Mouse (Mus musculus) limb, embryonic 12.5 days (tissue): Measurements from ENCODE around the gene Neurog1. TPM values are rescaled to one million over a fixed set of nuclear protein-coding genes. Genes with fewer than 3 reads are reported as not detected.
A peak's percentile ranks its signal among the peaks of the same experiment; 100 is the strongest.

Experiments
- ATAC-seq: fragments of 200-750 bp; cut with Nextera tagmentation; 2 replicates; pipeline ENCODE4 v1.8.0; 2017; ENCODE audit warnings: low read depth, moderate TSS enrichment; ENCODE audit not compliant: insufficient number of reproducible peaks, insufficient read depth, low FRiP score, low TSS enrichment
- H3K27ac ChIP-seq: fragments of 300-500 bp; sonication (generic); 2 replicates; pipeline ENCODE4 v1.5.1; 2016; ENCODE audit warnings: mild to moderate bottlenecking, moderate library complexity
- H3K27me3 ChIP-seq: fragments of 300-500 bp; sonication (generic); 2 replicates; pipeline ENCODE4 v1.6.1; 2016; ENCODE audit warnings: mild to moderate bottlenecking, moderate library complexity
- H3K36me3 ChIP-seq: fragments of 300-500 bp; sonication (generic); 2 replicates; pipeline ENCODE4 v1.6.1; 2016; ENCODE audit warnings: mild to moderate bottlenecking, moderate library complexity
- H3K4me1 ChIP-seq: fragments of 300-500 bp; sonication (generic); replicated peaks from 2 replicates; pipeline ENCODE4 v1.6.1; 2016
- H3K4me2 ChIP-seq: fragments of 300-500 bp; sonication (generic); 2 replicates; pipeline ENCODE4 v1.6.1; 2016; ENCODE audit warnings: mild to moderate bottlenecking, moderate library complexity
- H3K4me3 ChIP-seq: fragments of 300-500 bp; sonication (generic); replicated peaks from 2 replicates; pipeline ENCODE4 v1.5.1; 2016; ENCODE audit warnings: mild to moderate bottlenecking
- H3K9ac ChIP-seq: fragments of 300-500 bp; sonication (generic); replicated peaks from 2 replicates; pipeline ENCODE4 v1.6.1; 2016; ENCODE audit warnings: mild to moderate bottlenecking, moderate library complexity
- H3K9me3 ChIP-seq: fragments of 300-500 bp; sonication (generic); 2 replicates; pipeline ENCODE4 v1.6.1; 2016; ENCODE audit warnings: mild to moderate bottlenecking, moderate library complexity
- WGBS: fragments of 180-500 bp; shearing (Covaris S2); methylation state at CpG from one replicate; pipeline ENCODE4 v1.1.7; 2016; 5-methylcytosine and 5-hydroxymethylcytosine counted together
- polyA plus RNA-seq: library from polyadenylated mRNA; unstranded; fragments of >200 nt; fragmentation: Nextera tagmentation; extraction: Ambion mirVana; gene quantifications from 2 replicates; pipeline ENCODE4 v1.2.1, GENCODE M21; 2016

Neurog1 gene
- polyA plus RNA-seq = not detected in 2 replicates

DNA sequence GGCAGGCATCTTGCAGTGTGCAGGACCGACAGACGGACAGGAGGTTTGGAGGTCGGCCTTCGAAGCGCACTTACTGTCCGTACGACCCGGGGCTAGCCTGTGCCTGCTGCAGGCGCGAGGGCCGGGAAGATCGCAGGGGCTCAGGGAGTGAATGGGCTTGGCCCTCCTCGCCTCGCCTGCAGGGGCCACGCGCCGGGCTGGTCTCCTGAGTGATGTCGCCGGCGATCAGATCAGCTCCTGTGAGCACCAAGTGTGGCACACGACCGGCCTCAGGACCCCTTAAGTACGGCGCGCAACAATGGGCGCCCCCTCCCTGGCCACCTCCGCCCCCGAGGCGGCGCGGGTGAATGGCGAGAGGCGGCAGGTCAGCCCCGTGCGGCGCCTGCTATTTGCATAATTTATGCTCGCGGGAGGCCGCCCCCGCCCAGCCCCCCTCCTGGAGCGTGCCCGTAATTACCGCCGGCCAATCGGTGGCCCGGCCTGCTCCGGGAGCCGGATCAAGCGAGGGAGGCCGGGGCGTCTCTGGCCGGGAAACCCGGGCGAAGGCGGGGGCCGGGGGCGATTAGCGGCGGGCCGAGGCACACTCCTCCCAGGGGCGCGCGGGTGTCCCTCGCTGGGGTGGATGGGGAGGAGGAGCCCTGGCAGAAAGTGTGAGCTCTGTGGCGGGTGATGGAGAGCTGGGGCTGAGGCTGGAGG, at the start of gene Neurog1:
Gene Neurog1 (minus strand): TSS at position 240 of the 696 bp plus-strand sequence.
- H3K4me2 ChIP-seq = peak within 1 kb of the TSS; percentile 72
- H3K4me3 ChIP-seq = peak within 1 kb of the TSS; percentile 44
- H3K36me3 ChIP-seq = no peaks in the 10 kb centered on the region
- no peak; the same call in 1 of the 2 replicates for ATAC-seq
- no peaks in the 10 kb centered on the region for H3K9me3 ChIP-seq
- 1% methylated on average over 65 of the region's 65 CpGs for WGBS
- no peak within 1 kb of the TSS for H3K27ac ChIP-seq
- H3K4me1 ChIP-seq = peaks cover 24% of the 10 kb centered on the region
- H3K27me3 ChIP-seq = peaks cover 100% of the 10 kb centered on the region
- H3K9ac ChIP-seq = peak within 1 kb of the TSS; percentile 44; the same call in 1 of the 2 replicates

- Histone ChIP-seq H3K4me1 (peaks cover 35% of the 10 kb centered on the region), H3K9me3 (no peaks in the 10 kb centered on the region), H3K4me3 (no peak overlapping the region), H3K9ac (no peak overlapping the region), H3K27me3 (peaks cover 37% of the 10 kb centered on the region), H3K27ac (no peak overlapping the region), H3K36me3 (no peaks in the 10 kb centered on the region), H3K4me2 (no peak overlapping the region)
- ATAC-seq = no peak
- WGBS = 90% methylated on average over 11 of the region's 11 CpGs
Measured at GRCm38 (mm10) chr13:56299336-56299735, 47.4 kb upstream of the Neurog1 start.

DNA sequence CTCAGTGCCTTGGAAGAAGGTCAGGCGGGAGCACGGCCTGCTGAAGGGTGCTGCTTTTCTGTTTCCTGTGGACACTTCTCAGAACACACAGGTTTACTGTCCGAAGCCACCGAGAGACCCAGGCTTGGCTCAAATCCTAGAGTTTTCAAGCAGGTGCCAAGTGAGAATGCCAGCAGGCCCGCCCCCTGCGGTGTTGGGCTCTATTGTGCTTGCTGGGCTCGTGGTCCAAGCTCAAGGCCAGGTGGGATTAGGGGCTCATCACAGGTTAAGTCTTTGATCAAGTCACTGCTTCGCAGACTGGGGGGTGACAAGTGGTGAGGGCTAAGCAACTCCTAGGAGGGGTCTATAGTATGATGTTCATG, 44.7 kb upstream of the Neurog1 start:
- 7% methylated on average over 8 of the region's 8 CpGs for WGBS
- H3K4me3 ChIP-seq = peak overlapping the region; percentile 73
- peak overlapping the region; percentile 94 for H3K4me2 ChIP-seq
- H3K36me3 ChIP-seq = peaks cover 22% of the 10 kb centered on the region
- peak overlapping the region; percentile 82; the same call in 1 of the 2 replicates for H3K27ac ChIP-seq
- H3K4me1 ChIP-seq = peaks cover 50% of the 10 kb centered on the region
- ATAC-seq = 0 out of 2 replicates have a peak, but pooled peaks have one; percentile 8
- peak overlapping the region; percentile 93 for H3K9ac ChIP-seq
- peaks cover 51% of the 10 kb centered on the region for H3K27me3 ChIP-seq
- H3K9me3 ChIP-seq = no peaks in the 10 kb centered on the region

DNA sequence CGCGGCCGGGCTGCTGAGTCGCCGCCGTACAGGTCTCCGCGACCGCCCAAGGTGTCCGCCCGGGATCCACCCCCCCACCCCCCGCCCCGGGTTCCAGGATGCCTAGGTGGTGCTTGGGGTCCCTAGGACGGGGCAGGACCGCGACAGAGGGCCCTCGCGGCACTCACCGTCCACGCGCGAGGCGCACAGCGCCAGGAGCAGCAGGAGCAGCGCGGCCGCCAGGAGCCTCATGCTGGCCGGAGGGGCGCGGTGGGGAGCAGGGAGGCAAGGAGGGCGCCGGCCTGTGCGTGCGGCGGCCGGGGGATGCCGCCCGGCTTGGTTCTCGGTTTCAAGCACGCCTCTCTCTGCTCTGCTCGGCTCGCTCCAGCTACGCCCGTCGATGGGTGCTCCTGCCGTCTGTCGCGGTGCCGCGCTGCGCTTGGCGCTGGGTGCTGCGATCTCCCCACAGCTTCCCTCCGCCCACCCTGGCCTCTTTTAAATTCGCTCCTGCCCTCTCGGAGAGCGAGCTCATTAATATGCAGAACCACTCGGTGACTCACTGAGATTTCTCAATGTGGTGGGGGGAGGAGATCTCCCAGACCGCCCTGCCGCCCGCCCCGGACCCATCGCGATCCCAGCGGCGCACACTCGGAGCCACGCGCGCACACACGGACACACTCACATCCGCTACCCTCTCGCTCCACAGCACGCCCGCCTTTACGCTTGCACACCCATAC, 44.1 kb upstream of the Neurog1 start, which contains the start of gene Cxcl14:
Gene Cxcl14 (minus strand): TSS at position 609 of the 716 bp plus-strand sequence.
- H3K9me3 ChIP-seq = no peaks in the 10 kb centered on the region
- peaks cover 28% of the 10 kb centered on the region for H3K36me3 ChIP-seq
- H3K4me1 ChIP-seq = peaks cover 52% of the 10 kb centered on the region
- H3K27me3 ChIP-seq = peaks cover 51% of the 10 kb centered on the region
- ATAC-seq = peak; percentile 29
- peak within 1 kb of the TSS; percentile 93 for H3K9ac ChIP-seq
- peak within 1 kb of the TSS; percentile 73 for H3K4me3 ChIP-seq
- peak within 1 kb of the TSS; percentile 82 for H3K27ac ChIP-seq
- WGBS = under 1% methylated on average over 75 of the region's 76 CpGs
- peak within 1 kb of the TSS; percentile 94 for H3K4me2 ChIP-seq

- Histone ChIP-seq H3K27ac (peak overlapping the region; percentile 82), H3K36me3 (peaks cover 33% of the 10 kb centered on the region), H3K4me3 (peak overlapping the region; percentile 73), H3K4me1 (peaks cover 57% of the 10 kb centered on the region), H3K4me2 (peak overlapping the region; percentile 94), H3K9ac (peak overlapping the region; percentile 93), H3K27me3 (peaks cover 51% of the 10 kb centered on the region), H3K9me3 (no peaks in the 10 kb centered on the region)
- 2% methylated on average over 13 of the region's 13 CpGs for WGBS
- no peak for ATAC-seq
Measured at GRCm38 (mm10) chr13:56295586-56295942, 43.6 kb upstream of the Neurog1 start.

- 3% methylated on average over 10 of the region's 10 CpGs for WGBS
- H3K9ac ChIP-seq = peak overlapping the region; percentile 93
- peak overlapping the region; percentile 82 for H3K27ac ChIP-seq
- peak overlapping the region; percentile 94 for H3K4me2 ChIP-seq
- peaks cover 51% of the 10 kb centered on the region for H3K27me3 ChIP-seq
- no peak for ATAC-seq
- peak overlapping the region; percentile 73 for H3K4me3 ChIP-seq
- peaks cover 35% of the 10 kb centered on the region for H3K36me3 ChIP-seq
- peaks cover 64% of the 10 kb centered on the region for H3K4me1 ChIP-seq
- no peaks in the 10 kb centered on the region for H3K9me3 ChIP-seq
Measured at GRCm38 (mm10) chr13:56294908-56295307, 42.9 kb upstream of the Neurog1 start.

DNA sequence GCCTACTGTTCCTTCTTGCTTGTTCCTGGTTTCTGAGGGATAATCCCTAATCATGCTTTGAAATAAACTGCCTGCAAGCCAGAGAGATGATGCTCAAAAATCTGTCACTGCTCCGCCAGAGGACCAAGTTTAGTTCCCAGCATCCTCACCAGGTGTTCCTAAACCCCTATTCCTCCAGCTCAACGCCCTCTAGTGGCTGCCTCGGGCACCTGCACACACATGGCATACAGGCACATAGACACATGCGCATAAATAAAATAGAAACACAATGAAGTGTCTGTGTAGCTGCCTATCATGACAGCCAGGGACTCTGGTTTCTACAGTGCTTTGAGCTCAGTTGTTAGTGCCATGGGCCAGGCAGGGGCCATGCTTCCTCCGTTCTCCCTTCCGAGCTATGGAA, 38.0 kb upstream of the Neurog1 start:
- H3K27ac ChIP-seq = peak overlapping the region; percentile 95
- peaks cover 35% of the 10 kb centered on the region for H3K36me3 ChIP-seq
- H3K9me3 ChIP-seq = no peaks in the 10 kb centered on the region
- no peak overlapping the region for H3K9ac ChIP-seq
- ATAC-seq = no peak
- peaks cover 18% of the 10 kb centered on the region for H3K27me3 ChIP-seq
- H3K4me1 ChIP-seq = peaks cover 63% of the 10 kb centered on the region
- 80% methylated on average over 6 of the region's 6 CpGs for whole genome bisulfite sequencing
- no peak overlapping the region for H3K4me3 ChIP-seq
- peak overlapping the region; percentile 45; the same call in 1 of the 2 replicates for H3K4me2 ChIP-seq

- Histone ChIP-seq H3K36me3 (peaks cover 35% of the 10 kb centered on the region), H3K4me3 (no peak overlapping the region; the same call in 1 of the 2 replicates), H3K4me1 (peaks cover 55% of the 10 kb centered on the region), H3K27me3 (peaks cover 13% of the 10 kb centered on the region), H3K9me3 (no peaks in the 10 kb centered on the region), H3K9ac (peak overlapping the region; percentile 27; the same call in 1 of the 2 replicates), H3K27ac (peak overlapping the region; percentile 95), H3K4me2 (peak overlapping the region; percentile 45)
- 11% methylated on average over 11 of the region's 11 CpGs for WGBS
- peak; percentile 85 for ATAC-seq
Measured at GRCm38 (mm10) chr13:56289261-56289660, 37.3 kb upstream of the Neurog1 start.

DNA sequence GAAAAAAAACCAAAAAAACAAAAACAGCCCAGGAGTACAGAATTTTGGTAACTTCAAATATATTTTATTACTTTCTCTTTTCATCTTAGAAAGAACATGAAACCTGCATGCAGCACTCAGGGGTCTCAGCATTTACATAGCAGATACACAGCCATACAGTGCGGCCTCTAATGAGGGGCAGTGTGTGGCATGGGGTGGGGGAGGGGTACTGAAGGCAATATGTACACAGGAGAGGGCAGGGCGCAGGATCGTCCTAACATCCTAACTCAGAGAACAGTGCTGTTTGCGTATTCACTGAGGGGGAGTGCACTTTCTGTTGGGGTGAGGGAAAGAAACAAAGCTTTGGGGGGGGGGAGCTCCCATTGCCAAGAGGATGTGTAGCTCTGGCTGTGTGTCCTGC, 36.6 kb upstream of the Neurog1 start:
- WGBS = 22% methylated on average over 4 of the region's 4 CpGs
- H3K9ac ChIP-seq = 0 out of 2 replicates have a peak overlapping the region, but pooled peaks have one; percentile 1
- peaks cover 6% of the 10 kb centered on the region for H3K27me3 ChIP-seq
- peak overlapping the region; percentile 45 for H3K4me2 ChIP-seq
- peaks cover 33% of the 10 kb centered on the region for H3K36me3 ChIP-seq
- H3K4me3 ChIP-seq = no peak overlapping the region
- no peak for ATAC-seq
- peaks cover 49% of the 10 kb centered on the region for H3K4me1 ChIP-seq
- H3K27ac ChIP-seq = peak overlapping the region; percentile 95
- H3K9me3 ChIP-seq = no peaks in the 10 kb centered on the region

GRCm38 (mm10) chr13:56287091-56287490, 35.1 kb upstream of the Neurog1 start:
- Histone ChIP-seq H3K27ac (no peak overlapping the region), H3K4me2 (no peak overlapping the region), H3K27me3 (no peaks in the 10 kb centered on the region), H3K9me3 (no peaks in the 10 kb centered on the region), H3K4me3 (no peak overlapping the region), H3K4me1 (peaks cover 39% of the 10 kb centered on the region), H3K36me3 (peaks cover 18% of the 10 kb centered on the region), H3K9ac (no peak overlapping the region)
- 81% methylated on average over 9 of the region's 9 CpGs for WGBS
- no peak for ATAC-seq

DNA sequence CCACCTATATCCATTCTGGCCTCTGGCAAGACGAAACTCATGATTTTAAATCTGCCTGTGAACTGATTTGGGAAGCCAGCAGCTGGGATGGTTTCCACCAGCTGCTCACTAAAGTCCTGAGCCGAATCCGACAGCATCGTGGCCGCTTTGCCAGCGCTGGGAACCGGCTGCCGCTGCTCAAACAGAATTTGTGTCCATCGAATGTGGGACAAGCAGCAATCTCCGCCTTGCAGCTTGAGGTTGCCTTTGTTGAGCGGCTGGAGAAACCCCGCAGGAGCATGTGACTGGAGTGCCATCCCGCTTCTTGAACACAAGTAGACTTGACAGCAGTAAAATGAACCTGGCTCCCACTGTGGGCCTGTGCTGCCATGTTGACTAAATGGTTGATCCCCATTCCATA, 31.4 kb upstream of the Neurog1 start:
- Histone ChIP-seq H3K9ac (no peak overlapping the region), H3K27me3 (no peaks in the 10 kb centered on the region), H3K4me3 (no peak overlapping the region), H3K4me1 (peaks cover 9% of the 10 kb centered on the region), H3K4me2 (no peak overlapping the region), H3K36me3 (no peaks in the 10 kb centered on the region), H3K9me3 (no peaks in the 10 kb centered on the region), H3K27ac (no peak overlapping the region)
- no peak for ATAC-seq
- 94% methylated on average over 13 of the region's 13 CpGs for WGBS
